In the genomic region with DNA sequence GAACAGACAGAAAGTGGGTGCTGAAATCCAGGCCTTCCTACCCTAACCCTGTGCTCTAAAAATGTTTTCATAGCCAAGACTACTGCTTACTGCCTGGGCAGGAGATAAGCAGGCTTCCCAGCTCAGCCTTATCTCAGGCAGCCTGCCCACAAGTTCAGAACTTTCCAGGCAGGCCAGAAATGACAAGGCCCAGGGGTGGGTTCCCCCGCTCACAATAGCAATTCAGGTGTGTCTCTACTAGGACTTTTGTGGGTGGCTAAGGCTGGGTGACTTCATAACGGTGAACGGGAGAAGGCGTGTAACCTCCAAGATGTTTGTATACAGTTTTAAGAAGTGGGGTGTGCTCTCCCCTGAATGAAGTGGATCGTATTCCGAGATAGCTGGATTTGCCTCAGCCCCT, we compare ENCODE assay signal across 1 mouse cellular context.
TF ChIP-seq lines count a peak whose summit lies in the region.

No protein-coding gene starts in this region.

TF ChIP-seq in C2C12, 6 proteins besides CTCF, POLR2A, EP300 and RAD21 (continued from another document):
- no peak for TF ChIP-seq MYOD1 (IDR thresholded peaks at IDR 0.05; ENCODE audit: control insufficient read depth, insufficient read length, low read depth)
